Mouse (Mus musculus) liver, postnatal 0 days (tissue): ENCODE measurements around the gene Ror1.

Source experiments
- CTCF ChIP-seq: sonication (generic); IDR thresholded peaks from 2 replicates; pipeline ENCODE4 v1.5.1; 2016; ENCODE audit warnings: antibody characterized with exemption, low read depth
- EP300 ChIP-seq: IDR thresholded peaks from 2 replicates; pipeline ENCODE4 v1.6.1; 2016; ENCODE audit warnings: antibody characterized with exemption, low read depth, mild to moderate bottlenecking

DNA sequence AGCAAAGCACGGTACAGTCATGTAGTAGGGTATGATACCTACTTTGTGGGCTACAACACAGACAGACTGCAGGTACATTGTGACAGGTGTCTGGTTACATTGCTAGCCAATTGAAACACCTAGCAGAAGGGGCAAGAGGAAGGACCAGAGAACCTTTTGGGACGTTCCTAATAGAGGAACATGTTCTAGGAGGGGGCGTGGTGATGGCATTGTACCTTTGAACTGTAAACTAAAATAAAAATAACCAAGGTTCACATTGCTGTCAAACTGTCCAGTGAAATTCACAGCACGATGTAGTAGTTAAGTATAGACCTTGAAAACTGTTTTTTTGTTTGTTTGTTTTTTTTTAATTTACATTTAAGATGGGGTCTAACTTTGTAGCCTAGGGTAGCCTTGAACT, 40.5 kb downstream of the Ror1 start:
- TF ChIP-seq CTCF (no peak), EP300 (no peak)
